Mouse (Mus musculus): ENCODE measurements around the gene Klk5. TPM values are rescaled to one million over a fixed set of nuclear protein-coding genes. Genes with fewer than 3 reads are reported as not detected.
A peak's percentile ranks its signal among the peaks of the same experiment; 100 is the strongest.

Gene Klk5
- polyA plus RNA-seq (2015; fragmentation: Nextera tagmentation; extraction: Ambion mirVana): not detected in 2 replicates

DNA sequence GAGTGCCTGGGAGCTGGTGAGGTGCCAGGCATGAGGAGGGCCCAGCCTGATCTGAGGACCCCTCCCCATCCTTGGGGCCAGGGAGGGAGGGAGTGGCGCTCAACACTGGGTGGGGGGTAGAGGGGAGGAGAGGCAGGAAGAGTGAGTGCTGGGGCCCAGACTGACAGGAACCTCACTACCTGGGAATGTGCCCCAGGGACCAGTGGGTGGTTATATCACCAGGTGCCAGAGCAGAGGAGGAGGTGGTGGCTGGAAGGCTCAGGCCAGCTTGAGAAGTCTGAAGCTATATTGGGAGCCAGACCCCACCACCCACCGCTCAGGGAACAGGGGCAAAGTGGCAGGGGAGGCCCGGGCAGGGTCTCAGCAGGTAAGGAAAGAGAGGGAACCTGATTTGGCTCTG, at the start of gene Klk5:
TSS of gene Klk5 (plus strand) at position 271 of the 400 bp plus-strand sequence.
- no peaks in the 10 kb centered on the region for H3K9me3 ChIP-seq (replicated peaks)
- H3K4me2 ChIP-seq: no peak within 1 kb of the TSS
- H3K36me3 ChIP-seq: no peaks in the 10 kb centered on the region
- WGBS (ENCODE audit: insufficient replicate concordance): 32% methylated on average over 3 of the region's 3 CpGs
- ATAC-seq (ENCODE audit: low read depth) (no peak), DNase-seq (no peak)
- H3K4me1 ChIP-seq (replicated peaks): no peaks in the 10 kb centered on the region
- H3K27ac ChIP-seq: no peak within 1 kb of the TSS
- no peaks in the 10 kb centered on the region for H3K27me3 ChIP-seq
- no peak within 1 kb of the TSS for H3K9ac ChIP-seq
- no peak within 1 kb of the TSS for H3K4me3 ChIP-seq (replicated peaks)

DNA sequence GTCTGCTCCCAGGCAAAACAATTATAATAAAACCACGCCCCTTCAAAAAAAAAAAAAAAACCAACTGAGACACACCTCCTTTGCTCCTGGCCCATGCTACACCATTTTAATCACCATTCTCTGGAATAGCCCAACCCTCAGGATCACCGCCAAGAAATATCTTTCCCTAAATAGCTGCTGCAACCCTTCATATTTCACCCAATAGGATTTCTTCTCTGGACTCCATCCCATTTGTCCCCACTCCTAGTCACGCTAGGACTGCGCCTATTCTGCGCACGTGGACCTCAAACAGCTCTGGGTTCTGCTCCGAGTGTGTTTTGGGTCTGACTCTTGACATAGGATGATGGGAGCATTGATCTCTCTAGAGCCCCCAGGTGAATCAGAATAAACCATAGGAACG, 45.4 kb upstream of the Klk5 start:
- WGBS (ENCODE audit: insufficient replicate concordance): 11% methylated on average over 8 of the region's 8 CpGs
- no peak overlapping the region for H3K9ac ChIP-seq
- ATAC-seq (ENCODE audit: low read depth): no peak

DNA sequence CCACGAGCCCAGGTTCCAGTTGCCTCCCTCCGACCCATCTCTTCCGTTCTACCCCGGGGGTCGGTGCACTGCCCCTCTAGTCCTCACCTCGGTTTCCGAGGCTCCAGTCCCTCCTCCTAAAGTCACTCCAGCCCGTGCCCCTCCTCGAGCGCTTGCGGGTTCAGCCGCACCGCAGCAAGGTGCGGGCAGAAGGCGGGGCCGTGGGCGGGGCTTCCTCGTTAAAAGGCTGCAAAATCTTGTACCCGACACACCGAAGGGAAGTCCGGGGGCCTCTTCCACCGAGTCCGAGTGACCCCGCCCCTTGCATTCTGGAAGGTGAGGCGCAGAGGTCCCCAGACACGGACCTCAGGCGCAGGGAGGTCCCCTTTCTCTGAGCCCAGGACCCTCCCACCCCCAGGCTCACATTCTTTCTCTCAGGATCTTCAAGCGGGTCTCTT, 44.4 kb upstream of the Klk5 start, which contains the start of gene Klk8:
TSS of gene Klk8 (plus strand) at position 245 of the 437 bp plus-strand sequence.
- Histone ChIP-seq H3K27ac (no peak within 1 kb of the TSS), H3K4me1 (replicated peaks) (peaks cover 13% of the 10 kb centered on the region), H3K9ac (no peak within 1 kb of the TSS), H3K9me3 (replicated peaks) (no peaks in the 10 kb centered on the region), H3K36me3 (no peaks in the 10 kb centered on the region), H3K27me3 (peaks cover 31% of the 10 kb centered on the region), H3K4me2 (peak within 1 kb of the TSS; percentile 63), H3K4me3 (replicated peaks) (peak within 1 kb of the TSS; percentile 51)
- DNase-seq (no peak), ATAC-seq (ENCODE audit: low read depth) (no peak)
- WGBS (ENCODE audit: insufficient replicate concordance): under 1% methylated on average over 28 of the region's 28 CpGs

More for the DNA sequence above, 45.4 kb upstream of the Klk5 start:
- Histone ChIP-seq H3K27ac (no peak overlapping the region), H3K36me3 (no peaks in the 10 kb centered on the region), H3K4me3 (replicated peaks) (0 out of 2 replicates have a peak overlapping the region, but pooled peaks have one; percentile 51), H3K4me2 (peak overlapping the region; percentile 63), H3K27me3 (peaks cover 31% of the 10 kb centered on the region), H3K4me1 (replicated peaks) (peaks cover 13% of the 10 kb centered on the region), H3K9me3 (replicated peaks) (no peaks in the 10 kb centered on the region)
- DNase-seq: no peak

DNA sequence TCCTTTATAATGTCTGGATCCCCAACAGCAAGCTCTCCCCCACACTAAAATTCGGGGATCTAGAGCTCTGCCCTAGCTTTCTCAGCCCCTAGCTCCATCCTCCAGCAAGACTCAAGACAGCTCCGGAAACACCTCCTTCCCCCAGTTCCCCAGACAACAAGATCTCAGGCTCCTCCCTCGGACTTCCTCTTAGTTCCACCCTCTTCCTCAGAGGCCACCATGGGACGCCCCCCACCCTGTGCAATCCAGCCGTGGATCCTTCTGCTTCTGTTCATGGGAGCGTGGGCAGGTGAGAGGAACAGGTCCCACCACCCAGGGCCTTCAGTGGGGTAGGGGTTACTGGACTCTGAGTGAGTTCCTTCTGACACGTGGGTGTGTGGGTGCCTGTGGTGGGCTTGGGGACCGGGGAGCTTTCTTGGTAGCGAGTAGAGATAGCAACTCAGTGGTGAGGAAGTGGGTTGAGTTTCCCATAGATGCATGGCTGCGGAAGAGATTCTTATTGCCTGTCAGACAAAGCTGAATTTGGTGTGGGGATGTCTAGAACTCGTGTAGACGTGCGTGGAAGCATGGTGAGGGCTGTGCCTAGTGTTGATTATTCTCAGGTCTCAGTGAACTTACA, 43.8 kb upstream of the Klk5 start:
- no peak overlapping the region for H3K9ac ChIP-seq
- ATAC-seq (ENCODE audit: low read depth): no peak
- peak overlapping the region; percentile 63 for H3K4me2 ChIP-seq
- H3K4me3 ChIP-seq (replicated peaks): peak overlapping the region; percentile 51
- no peak for DNase-seq
- H3K27me3 ChIP-seq: peaks cover 31% of the 10 kb centered on the region
- H3K36me3 ChIP-seq: no peaks in the 10 kb centered on the region
- H3K9me3 ChIP-seq (replicated peaks): no peaks in the 10 kb centered on the region
- no peak overlapping the region for H3K27ac ChIP-seq
- peaks cover 13% of the 10 kb centered on the region for H3K4me1 ChIP-seq (replicated peaks)
- 6% methylated on average over 13 of the region's 13 CpGs for WGBS (ENCODE audit: insufficient replicate concordance)

DNA sequence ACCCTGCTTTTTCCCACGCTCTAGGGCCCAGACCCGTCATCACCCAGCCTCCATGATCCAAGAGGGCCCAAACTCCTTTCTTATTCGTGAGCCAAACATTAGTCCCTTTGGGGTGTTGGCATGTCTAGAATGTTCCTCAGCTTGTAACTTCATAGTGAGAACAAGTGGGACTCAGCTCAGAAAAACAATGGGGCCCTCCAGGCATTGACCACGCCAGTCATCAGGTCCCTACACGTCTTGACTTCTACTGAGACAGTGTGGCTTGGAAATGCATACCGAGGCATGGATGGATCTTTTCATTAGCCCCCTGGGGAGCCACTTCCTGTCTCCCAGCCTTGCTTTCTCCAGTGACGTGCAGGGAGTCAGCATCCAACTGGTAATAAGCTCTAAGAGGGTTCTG, 41.9 kb upstream of the Klk5 start:
- DNase-seq (no peak), ATAC-seq (ENCODE audit: low read depth) (no peak)
- Histone ChIP-seq H3K9me3 (replicated peaks) (no peaks in the 10 kb centered on the region), H3K4me3 (replicated peaks) (no peak overlapping the region), H3K27me3 (peaks cover 31% of the 10 kb centered on the region), H3K4me1 (replicated peaks) (peaks cover 13% of the 10 kb centered on the region), H3K36me3 (no peaks in the 10 kb centered on the region), H3K9ac (no peak overlapping the region), H3K27ac (no peak overlapping the region), H3K4me2 (no peak overlapping the region)
- WGBS (ENCODE audit: insufficient replicate concordance): 55% methylated on average over 7 of the region's 7 CpGs

DNA sequence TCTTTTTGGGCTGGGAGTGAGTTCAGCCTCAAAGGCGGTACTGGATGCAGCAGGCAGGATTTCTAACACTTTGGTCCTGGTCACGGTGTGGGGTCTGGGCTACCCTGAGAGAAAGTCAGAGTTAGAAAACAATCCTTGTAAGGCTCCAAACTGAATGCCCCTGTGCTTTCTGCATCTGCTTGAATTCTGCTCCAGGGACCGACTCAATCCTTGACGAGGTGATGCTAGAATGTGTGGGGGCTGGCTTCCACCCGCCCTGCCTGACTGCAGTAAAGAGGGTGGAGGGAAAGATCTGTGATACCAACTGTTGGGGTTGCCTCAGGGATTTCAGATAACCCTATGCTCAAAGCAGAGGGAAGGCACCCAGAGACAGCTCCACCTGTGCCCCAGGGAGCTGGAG, 30.8 kb upstream of the Klk5 start, which contains the start of gene Klk7:
TSS of gene Klk7 (plus strand) at position 301 of the 400 bp plus-strand sequence.
- Histone ChIP-seq H3K4me1 (replicated peaks) (no peaks in the 10 kb centered on the region), H3K9me3 (replicated peaks) (no peaks in the 10 kb centered on the region), H3K9ac (no peak within 1 kb of the TSS), H3K27ac (no peak within 1 kb of the TSS), H3K27me3 (no peaks in the 10 kb centered on the region), H3K4me2 (no peak within 1 kb of the TSS), H3K4me3 (replicated peaks) (no peak within 1 kb of the TSS), H3K36me3 (no peaks in the 10 kb centered on the region)
- no peak for ATAC-seq (ENCODE audit: low read depth)
- DNase-seq: no peak
- WGBS (ENCODE audit: insufficient replicate concordance): 50% methylated on average over 5 of the region's 5 CpGs

DNA sequence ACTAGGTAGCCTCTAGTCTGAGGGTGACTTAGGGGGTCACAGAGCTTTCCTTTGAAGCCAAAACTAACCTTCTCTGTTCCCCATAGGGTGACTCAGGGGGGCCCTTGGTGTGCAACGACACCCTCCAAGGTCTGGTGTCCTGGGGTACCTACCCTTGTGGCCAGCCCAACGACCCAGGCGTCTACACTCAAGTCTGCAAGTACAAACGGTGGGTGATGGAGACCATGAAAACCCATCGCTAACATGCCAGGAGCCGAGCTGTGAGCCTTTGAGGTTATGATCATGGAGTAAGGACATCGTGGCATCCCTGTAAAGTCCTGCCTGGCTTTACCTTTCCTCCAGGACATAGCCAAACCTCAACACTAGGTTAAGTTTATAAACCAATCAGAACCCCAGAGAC, 26.6 kb upstream of the Klk5 start:
- Histone ChIP-seq H3K9ac (no peak overlapping the region), H3K4me3 (replicated peaks) (no peak overlapping the region), H3K27ac (no peak overlapping the region), H3K4me2 (no peak overlapping the region), H3K36me3 (no peaks in the 10 kb centered on the region), H3K9me3 (replicated peaks) (no peaks in the 10 kb centered on the region), H3K4me1 (replicated peaks) (no peaks in the 10 kb centered on the region), H3K27me3 (no peaks in the 10 kb centered on the region)
- ATAC-seq (ENCODE audit: low read depth) (no peak), DNase-seq (no peak)
- 63% methylated on average over 7 of the region's 7 CpGs for WGBS (ENCODE audit: insufficient replicate concordance)

DNA sequence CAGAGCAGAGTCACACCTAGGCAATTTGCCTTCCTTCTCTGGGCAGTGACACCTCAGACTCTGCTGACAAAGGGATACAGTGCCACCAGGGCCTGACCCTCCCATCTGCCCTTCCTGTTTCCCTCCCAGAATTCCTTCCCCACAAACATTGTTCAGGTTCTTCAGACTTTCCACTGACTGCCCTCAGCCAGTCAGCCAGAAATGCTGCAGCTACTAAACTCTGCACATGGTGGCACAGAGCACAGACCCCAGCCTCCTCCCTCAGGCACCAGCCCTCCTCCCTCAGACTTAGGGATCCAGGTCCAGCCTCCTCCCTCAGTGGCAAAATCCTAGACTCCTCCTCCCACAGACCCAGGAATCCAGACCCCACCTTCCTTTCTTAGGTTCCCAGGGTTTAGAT, 25.0 kb upstream of the Klk5 start:
- Histone ChIP-seq H3K9me3 (replicated peaks) (no peaks in the 10 kb centered on the region), H3K27me3 (no peaks in the 10 kb centered on the region), H3K36me3 (no peaks in the 10 kb centered on the region), H3K4me2 (no peak overlapping the region), H3K4me3 (replicated peaks) (no peak overlapping the region), H3K4me1 (replicated peaks) (no peaks in the 10 kb centered on the region), H3K27ac (no peak overlapping the region), H3K9ac (no peak overlapping the region)
- DNase-seq (no peak), ATAC-seq (ENCODE audit: low read depth) (no peak)

DNA sequence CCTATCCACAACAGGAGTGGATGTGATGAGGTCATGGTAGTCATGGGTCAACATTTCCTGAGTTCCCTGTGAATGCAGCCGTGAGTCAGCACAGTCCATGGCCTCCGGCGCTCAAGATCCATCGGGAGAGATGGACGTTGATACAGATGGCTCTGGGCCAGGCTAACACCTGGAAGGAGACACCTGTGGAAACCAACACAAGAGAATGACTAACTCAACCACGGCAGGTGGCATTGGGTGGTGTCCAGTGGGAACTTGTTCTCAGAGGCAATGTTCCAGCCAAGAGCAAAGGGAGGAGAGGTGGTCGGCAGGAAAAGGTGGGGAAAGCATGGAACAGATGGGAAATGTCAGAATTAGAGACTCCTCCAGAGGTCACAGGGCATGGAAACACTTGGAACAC, 20.2 kb upstream of the Klk5 start:
- H3K36me3 ChIP-seq: no peaks in the 10 kb centered on the region
- no peak overlapping the region for H3K4me3 ChIP-seq (replicated peaks)
- H3K4me2 ChIP-seq: no peak overlapping the region
- WGBS (ENCODE audit: insufficient replicate concordance): 73% methylated on average over 7 of the region's 7 CpGs
- no peaks in the 10 kb centered on the region for H3K9me3 ChIP-seq (replicated peaks)
- no peaks in the 10 kb centered on the region for H3K4me1 ChIP-seq (replicated peaks)
- DNase-seq (no peak), ATAC-seq (ENCODE audit: low read depth) (no peak)
- H3K9ac ChIP-seq: no peak overlapping the region
- H3K27ac ChIP-seq: no peak overlapping the region
- no peaks in the 10 kb centered on the region for H3K27me3 ChIP-seq

DNA sequence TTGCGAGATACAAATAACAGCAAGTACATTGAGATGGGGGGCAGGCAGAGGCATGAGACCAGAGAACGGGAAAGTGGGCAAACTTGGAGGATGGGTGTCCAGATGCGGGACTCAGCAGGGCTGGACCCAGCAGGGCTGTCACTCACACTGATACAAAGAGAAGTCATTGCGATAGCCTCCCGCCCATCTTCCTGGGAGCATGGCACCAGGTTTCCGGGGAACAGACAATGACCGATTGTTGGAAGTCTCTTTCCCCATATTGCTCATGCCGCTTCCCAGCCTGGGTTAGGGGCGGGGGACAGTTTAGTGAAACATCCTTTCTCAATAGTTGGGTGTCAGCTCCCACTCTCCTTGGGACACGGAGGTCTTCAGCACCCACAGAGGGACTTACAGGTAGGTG, 17.6 kb upstream of the Klk5 start, which contains the start of gene Klk6:
TSS of gene Klk6 (plus strand) at position 301 of the 400 bp plus-strand sequence.
- DNase-seq: no peak
- no peak within 1 kb of the TSS for H3K9ac ChIP-seq
- no peaks in the 10 kb centered on the region for H3K27me3 ChIP-seq
- no peak for ATAC-seq (ENCODE audit: low read depth)
- H3K27ac ChIP-seq: no peak within 1 kb of the TSS
- H3K4me1 ChIP-seq (replicated peaks): no peaks in the 10 kb centered on the region
- H3K4me2 ChIP-seq: no peak within 1 kb of the TSS
- H3K9me3 ChIP-seq (replicated peaks): no peaks in the 10 kb centered on the region
- H3K36me3 ChIP-seq: no peaks in the 10 kb centered on the region
- WGBS (ENCODE audit: insufficient replicate concordance): 75% methylated on average over 10 of the region's 10 CpGs
- H3K4me3 ChIP-seq (replicated peaks): no peak within 1 kb of the TSS

DNA sequence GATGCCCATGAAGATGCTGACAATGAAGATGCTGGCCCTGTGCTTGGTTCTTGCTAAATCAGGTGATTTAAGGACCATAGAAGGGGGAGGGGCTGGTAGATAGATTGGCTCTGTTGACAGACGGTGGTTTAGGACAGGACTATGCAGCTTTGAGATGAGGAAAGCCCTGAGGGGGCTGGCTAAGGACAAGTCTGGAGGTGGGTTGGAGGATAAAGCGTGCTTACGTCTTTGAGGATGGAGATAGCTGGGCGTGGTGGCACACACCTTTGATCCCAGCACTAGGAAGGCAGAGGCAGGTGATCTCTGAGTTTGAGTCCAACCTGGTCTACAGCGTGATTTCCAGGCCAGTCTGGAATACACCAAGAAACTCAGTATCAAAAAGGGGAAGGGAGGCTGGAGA, 15.7 kb upstream of the Klk5 start:
- Histone ChIP-seq H3K36me3 (no peaks in the 10 kb centered on the region), H3K4me3 (replicated peaks) (no peak overlapping the region), H3K27ac (no peak overlapping the region), H3K27me3 (no peaks in the 10 kb centered on the region), H3K9ac (no peak overlapping the region), H3K4me2 (no peak overlapping the region), H3K9me3 (replicated peaks) (no peaks in the 10 kb centered on the region), H3K4me1 (replicated peaks) (no peaks in the 10 kb centered on the region)
- DNase-seq (no peak), ATAC-seq (ENCODE audit: low read depth) (no peak)
- 63% methylated on average over 5 of the region's 5 CpGs for WGBS (ENCODE audit: insufficient replicate concordance)

DNA sequence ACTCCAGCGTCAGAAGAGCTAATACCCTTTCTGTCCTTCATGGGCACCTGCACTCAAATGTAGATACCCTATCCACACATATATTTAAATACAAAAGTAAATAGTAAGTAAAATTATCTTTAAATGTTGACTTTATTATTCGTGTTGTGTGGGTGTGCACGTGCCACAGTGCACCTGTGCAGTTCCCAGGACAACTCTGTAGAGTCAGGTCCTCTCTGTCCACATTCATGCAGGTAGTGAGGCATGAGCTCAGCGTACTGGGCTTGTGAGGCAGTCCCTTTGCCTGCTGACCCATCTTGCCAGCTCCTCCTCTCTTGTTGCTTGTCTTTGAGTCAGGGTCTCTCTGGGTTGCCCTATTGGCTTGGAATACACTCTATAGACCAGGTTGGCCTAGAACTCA, 14.1 kb upstream of the Klk5 start:
- no peaks in the 10 kb centered on the region for H3K36me3 ChIP-seq
- 56% methylated on average over 4 of the region's 4 CpGs for WGBS (ENCODE audit: insufficient replicate concordance)

More for the DNA sequence above, 14.1 kb upstream of the Klk5 start:
- ATAC-seq (ENCODE audit: low read depth) (no peak), DNase-seq (no peak)
- Histone ChIP-seq H3K4me2 (no peak overlapping the region), H3K4me1 (replicated peaks) (no peaks in the 10 kb centered on the region), H3K9me3 (replicated peaks) (no peaks in the 10 kb centered on the region), H3K27me3 (no peaks in the 10 kb centered on the region), H3K9ac (no peak overlapping the region), H3K27ac (no peak overlapping the region), H3K4me3 (replicated peaks) (no peak overlapping the region)
